Mouse (Mus musculus) CH12.LX (cell line): Measurements from ENCODE around the gene Cdh5. TPM values are rescaled to one million over a fixed set of nuclear protein-coding genes. Genes with fewer than 3 reads are reported as not detected.
"Not testable (repeated sequence)": the region's sequence is repeated elsewhere in the genome, so short reads cannot be mapped to it uniquely, and the experiment has no call there.

Source experiments
- DNase-seq: peaks from one replicate; pipeline ENCODE4 v3.0.0-alpha.2; 2013; ENCODE audit errors: extremely low read depth
- H3K27ac ChIP-seq: 2 replicates; pipeline ENCODE4 v1.5.1; 2012; ENCODE audit warnings: low read depth, mild to moderate bottlenecking, control low read depth, moderate library complexity; ENCODE audit not compliant: insufficient read depth
- H3K27me3 ChIP-seq: replicated peaks from 2 replicates; pipeline ENCODE3; 2012; ENCODE audit warnings: inconsistent platforms
- H3K36me3 ChIP-seq, 2 experiments: replicated peaks in 1 of 2; 2 replicates each; pipeline versions ENCODE3 to v1.6.1; 2012; ENCODE audit warnings: inconsistent platforms in 1 of 2, low read length in 1 of 2, mild to moderate bottlenecking in 1 of 2, mixed read lengths in 1 of 2, moderate library complexity in 1 of 2; ENCODE audit not compliant: control insufficient read depth in 1 of 2, insufficient read depth in 1 of 2
- H3K4me1 ChIP-seq, 2 experiments: 2 replicates each; pipeline ENCODE4 v1.6.1; 2012; ENCODE audit warnings: inconsistent platforms in 1 of 2, moderate library complexity in 1 of 2; ENCODE audit not compliant: insufficient read depth in 2 of 2, control insufficient read depth in 1 of 2
- H3K4me2 ChIP-seq: 2 replicates; pipeline ENCODE4 v1.6.1; 2012; ENCODE audit warnings: low read depth, mild to moderate bottlenecking, control low read depth; ENCODE audit not compliant: poor library complexity, insufficient read depth, severe bottlenecking
- H3K4me3 ChIP-seq, 3 experiments: fragments of 150-350 bp in 1 of 3; sonication (generic) in 1 of 3; replicated peaks in 1 of 3; 2 replicates each; pipeline versions ENCODE3 to v1.5.1; 2011 to 2012; ENCODE audit warnings: low read depth in 2 of 3, low read length in 2 of 3, mild to moderate bottlenecking in 2 of 3, moderate library complexity in 2 of 3, control low read depth in 1 of 3, improper control_type of control experiment in 1 of 3, inconsistent platforms in 1 of 3, mixed read lengths in 1 of 3; ENCODE audit not compliant: poor library complexity in 1 of 3
- H3K79me2 ChIP-seq: replicated peaks from 2 replicates; pipeline ENCODE4 v1.6.1; 2012; ENCODE audit warnings: mild to moderate bottlenecking, moderate library complexity; ENCODE audit not compliant: control insufficient read depth, poor library complexity, insufficient read depth, severe bottlenecking; ENCODE audit errors: extremely low read depth
- H3K9ac ChIP-seq: 2 replicates; pipeline ENCODE4 v1.6.1; 2012; ENCODE audit warnings: low read depth, mild to moderate bottlenecking, control low read depth, moderate library complexity; ENCODE audit not compliant: insufficient read depth
- H3K9me3 ChIP-seq: replicated peaks from 2 replicates; pipeline ENCODE3; 2012; ENCODE audit warnings: low read length, inconsistent platforms, mixed read lengths
- BHLHE40 ChIP-seq: IDR thresholded peaks from 2 replicates; pipeline ENCODE4 v1.6.1; 2011; ENCODE audit warnings: mild to moderate bottlenecking, low read depth, low read length, improper control_type of control experiment
- CHD1 ChIP-seq: IDR thresholded peaks from 2 replicates; pipeline ENCODE4 v1.6.1; 2012; ENCODE audit warnings: low read depth, low read length, improper control_type of control experiment, inconsistent platforms
- CTCF ChIP-seq, 2 experiments: IDR thresholded peaks in 1 of 2; conservative IDR thresholded peaks in 1 of 2; 2 replicates each; pipeline ENCODE4 v1.5.1; 2011 to 2012; ENCODE audit warnings: low read depth in 2 of 2, low read length in 2 of 2, improper control_type of control experiment in 1 of 2, inconsistent platforms in 1 of 2, mild to moderate bottlenecking in 1 of 2, moderate library complexity in 1 of 2
- E2F4 ChIP-seq: IDR thresholded peaks from 2 replicates; pipeline ENCODE4 v1.6.1; 2011; ENCODE audit warnings: low read depth, low read length, improper control_type of control experiment; ENCODE audit not compliant: insufficient replicate concordance
- ETS1 ChIP-seq: conservative IDR thresholded peaks from 2 replicates; pipeline ENCODE4 v1.6.1; 2012; ENCODE audit warnings: low read depth, mild to moderate bottlenecking, inconsistent platforms, low read length, improper control_type of control experiment, moderate library complexity
- HCFC1 ChIP-seq: IDR thresholded peaks from 2 replicates; pipeline ENCODE4 v1.6.1; 2012; ENCODE audit warnings: low read depth, mild to moderate bottlenecking, inconsistent platforms, low read length, improper control_type of control experiment
- MAZ ChIP-seq: IDR thresholded peaks from 2 replicates; pipeline ENCODE4 v1.6.1; 2012; ENCODE audit warnings: low read depth, mild to moderate bottlenecking, inconsistent platforms, low read length, improper control_type of control experiment, moderate library complexity
- MXI1 ChIP-seq: IDR thresholded peaks from 2 replicates; pipeline ENCODE4 v1.6.1; 2011; ENCODE audit warnings: mild to moderate bottlenecking, low read depth, low read length, improper control_type of control experiment
- MYC ChIP-seq: IDR thresholded peaks from 2 replicates; pipeline ENCODE4 v1.6.1; 2011; ENCODE audit warnings: low read depth, mild to moderate bottlenecking, improper control_type of control experiment, low read length
- NELFE ChIP-seq: IDR thresholded peaks from 2 replicates; pipeline ENCODE4 v1.6.1; 2011; ENCODE audit warnings: low read depth, low read length, improper control_type of control experiment
- NRF1 ChIP-seq: IDR thresholded peaks from 2 replicates; pipeline ENCODE4 v1.6.1; 2014; ENCODE audit warnings: low read depth, mild to moderate bottlenecking, inconsistent platforms, low read length, improper control_type of control experiment, moderate library complexity
- PAX5 ChIP-seq: IDR thresholded peaks from 2 replicates; pipeline ENCODE4 v1.6.1; 2012; ENCODE audit warnings: low read length, inconsistent platforms, mixed read lengths
- POLR2A ChIP-seq: IDR thresholded peaks from 2 replicates; pipeline ENCODE4 v1.6.1; 2011; ENCODE audit warnings: low read depth, mild to moderate bottlenecking, improper control_type of control experiment, low read length
- POLR2AphosphoS2 ChIP-seq: IDR thresholded peaks from 2 replicates; pipeline ENCODE4 v1.6.1; 2011; ENCODE audit warnings: low read depth, low read length, improper control_type of control experiment
- RAD21 ChIP-seq: IDR thresholded peaks from 2 replicates; pipeline ENCODE4 v1.6.1; 2011; ENCODE audit warnings: low read depth, mild to moderate bottlenecking, low read length, improper control_type of control experiment, moderate library complexity
- SIN3A ChIP-seq: IDR thresholded peaks from 2 replicates; pipeline ENCODE4 v1.6.1; 2012; ENCODE audit warnings: low read length, improper control_type of control experiment, inconsistent platforms
- TBP ChIP-seq: conservative IDR thresholded peaks from 2 replicates; pipeline ENCODE4 v1.6.1; 2011; ENCODE audit warnings: low read depth, low read length, improper control_type of control experiment
- TCF12 ChIP-seq: IDR thresholded peaks from 2 replicates; pipeline ENCODE4 v1.6.1; 2014; ENCODE audit warnings: low read depth, mild to moderate bottlenecking, inconsistent platforms, low read length, improper control_type of control experiment
- UBTF ChIP-seq: IDR thresholded peaks from 2 replicates; pipeline ENCODE4 v1.6.1; 2012; ENCODE audit warnings: low read depth, mild to moderate bottlenecking, inconsistent platforms, low read length, improper control_type of control experiment, moderate library complexity
- USF1 ChIP-seq: IDR thresholded peaks from 2 replicates; pipeline ENCODE4 v1.6.1; 2014; ENCODE audit warnings: low read depth, mild to moderate bottlenecking, inconsistent platforms, low read length, improper control_type of control experiment
- USF2 ChIP-seq: conservative IDR thresholded peaks from 2 replicates; pipeline ENCODE4 v1.6.1; 2011; ENCODE audit warnings: low read depth, low read length, improper control_type of control experiment
- ZC3H11A ChIP-seq: IDR thresholded peaks from 2 replicates; pipeline ENCODE4 v1.6.1; 2012; ENCODE audit warnings: low read depth, mild to moderate bottlenecking, inconsistent platforms, low read length, improper control_type of control experiment
- ZMIZ1 ChIP-seq: IDR thresholded peaks from 2 replicates; pipeline ENCODE4 v1.6.1; 2012; ENCODE audit warnings: low read depth, mild to moderate bottlenecking, inconsistent platforms, low read length, improper control_type of control experiment
- dilution Hi-C: fragments of 300-500 bp; cut with MboI; formaldehyde crosslinking; loops from 2 replicates; pipeline ENCODE4 v1.14.3; 2020; ENCODE audit warnings: low sequenced_read_pairs; ENCODE audit not compliant: extremely low pct_unique_long_range_greater_than_20kb, extremely low pct_ligation_motif_present
- in situ Hi-C: fragments of 300-500 bp; cut with MboI; formaldehyde crosslinking; loops from 3 replicates; pipeline ENCODE4 v1.14.3; 2019; ENCODE audit warnings: low sequenced_read_pairs, low pct_ligation_motif_present, low pct_unique_long_range_greater_than_20kb, mixed read lengths
- polyA plus RNA-seq: library from polyadenylated mRNA; unstranded; fragments of >175 nt; gene quantifications from 2 replicates; pipeline ENCODE4 v1.2.1, GENCODE M21; 2012; ENCODE audit warnings: low read depth; ENCODE audit not compliant: insufficient read length
- total RNA-seq, 2 experiments: library from RNA; depleted of rRNA; stranded (reverse); fragments of 300-350 nt in 1 of 2; fragments of >200 nt in 1 of 2; gene quantifications; 2 replicates each; pipeline ENCODE4 v1.2.3; 2012 to 2014

The Cdh5 gene
- total and polyA plus RNA-seq, 3 experiments, result 0.25 to 1.8 (median 0.48) TPM

- H3K9me3 ChIP-seq, H3K27ac ChIP-seq, dilution Hi-C loops, H3K4me3 ChIP-seq, DNase-seq, H3K9ac ChIP-seq, H3K36me3 ChIP-seq, H3K79me2 ChIP-seq, H3K4me1 ChIP-seq, H3K27me3 ChIP-seq, H3K4me2 ChIP-seq, in situ Hi-C loops: not testable (repeated sequence)
Observed at GRCm38 (mm10) chr8:104070201-104070865, 31.1 kb upstream of the Cdh5 start.

- Histone ChIP-seq H3K79me2 (no peaks in the 10 kb centered on the region), H3K4me3 (no peak overlapping the region), H3K9me3 (no peaks in the 10 kb centered on the region), H3K36me3 (no peaks in the 10 kb centered on the region), H3K27me3 (no peaks in the 10 kb centered on the region), H3K4me2 (no peak overlapping the region), H3K27ac (no peak overlapping the region), H3K9ac (no peak overlapping the region), H3K4me1 (no peaks in the 10 kb centered on the region)
- TF ChIP-seq PAX5 (no peak), UBTF (no peak), NELFE (no peak), USF2 (no peak), MXI1 (no peak), TBP (no peak), TCF12 (no peak), POLR2A (no peak), POLR2AphosphoS2 (no peak)
- DNase-seq, result no peak
- dilution Hi-C loops (no loop called here), in situ Hi-C loops (no loop called here)
Observed at GRCm38 (mm10) chr8:104070949-104071348, 30.5 kb upstream of the Cdh5 start.

GRCm38 (mm10) chr8:104075079-104075478 is 26.3 kb upstream of the Cdh5 start:
- H3K27me3 ChIP-seq, result no peaks in the 10 kb centered on the region
- H3K4me3 ChIP-seq, result no peak overlapping the region
- no peak for DNase-seq
- dilution Hi-C loops, result no loop called here
- in situ Hi-C loops, result no loop called here
- TF ChIP-seq BHLHE40, result no peak
- TF ChIP-seq ETS1, result no peak
- no peak for TF ChIP-seq USF1
- no peak for TF ChIP-seq RAD21
- no peak for TF ChIP-seq HCFC1
- no peak for TF ChIP-seq MAZ
- TF ChIP-seq SIN3A, result no peak
- no peak for TF ChIP-seq E2F4
- TF ChIP-seq NRF1, result no peak
- no peak for TF ChIP-seq MYC
- no peak for TF ChIP-seq ZMIZ1
- no peak for TF ChIP-seq CTCF (conservative IDR thresholded peaks at IDR 0.05 in 1 of 2, IDR thresholded peaks at IDR 0.05 in 1 of 2; ENCODE audit: low read depth in 2 of 2, low read length in 2 of 2)
- no peak for TF ChIP-seq USF2
- TF ChIP-seq NELFE, result no peak
- no peak for TF ChIP-seq ZC3H11A
- TF ChIP-seq CHD1, result no peak
- no peak for TF ChIP-seq TBP
- no peak overlapping the region for H3K4me2 ChIP-seq
- H3K36me3 ChIP-seq, result no peaks in the 10 kb centered on the region
- no peak overlapping the region for H3K27ac ChIP-seq
- H3K4me1 ChIP-seq, result peaks cover 0 to 8% of the 10 kb centered on the region in 2 experiments; a peak in 2 of 4 replicates
- no peaks in the 10 kb centered on the region for H3K9me3 ChIP-seq
- H3K9ac ChIP-seq, result no peak overlapping the region
- no peaks in the 10 kb centered on the region for H3K79me2 ChIP-seq
